Mouse (Mus musculus) brain, embryonic 14.5 days (tissue): ENCODE measurements around the gene Cadps. TPM values are rescaled to one million over a fixed set of nuclear protein-coding genes. Genes with fewer than 3 reads are reported as not detected.
A peak's percentile ranks its signal among the peaks of the same experiment; 100 is the strongest.

Source experiments
- DNase-seq: peaks from one replicate; pipeline ENCODE4 v3.0.0-alpha.2; 2011; ENCODE audit warnings: low read depth
- CTCF ChIP-seq: fragments of 200-500 bp; IDR thresholded peaks from 2 replicates; pipeline ENCODE4 v1.5.1; 2012; ENCODE audit warnings: inconsistent platforms, mild to moderate bottlenecking, moderate library complexity, borderline replicate concordance; ENCODE audit not compliant: insufficient read depth, insufficient read length; ENCODE audit errors: extremely low read depth
- POLR2A ChIP-seq: fragments of 200-500 bp; IDR thresholded peaks from 2 replicates; pipeline ENCODE4 v1.6.1; 2012; ENCODE audit warnings: mild to moderate bottlenecking, inconsistent platforms, borderline replicate concordance; ENCODE audit not compliant: poor library complexity, insufficient read depth, insufficient read length, severe bottlenecking; ENCODE audit errors: extremely low read depth
- polyA plus RNA-seq: library from polyadenylated mRNA; depleted of rRNA; stranded (reverse); fragments of >200 nt; gene quantifications from 2 replicates; pipeline ENCODE4 v1.2.3, GENCODE M21; 2012

Cadps gene
- polyA plus RNA-seq, 1 experiment, result 146 TPM

DNA sequence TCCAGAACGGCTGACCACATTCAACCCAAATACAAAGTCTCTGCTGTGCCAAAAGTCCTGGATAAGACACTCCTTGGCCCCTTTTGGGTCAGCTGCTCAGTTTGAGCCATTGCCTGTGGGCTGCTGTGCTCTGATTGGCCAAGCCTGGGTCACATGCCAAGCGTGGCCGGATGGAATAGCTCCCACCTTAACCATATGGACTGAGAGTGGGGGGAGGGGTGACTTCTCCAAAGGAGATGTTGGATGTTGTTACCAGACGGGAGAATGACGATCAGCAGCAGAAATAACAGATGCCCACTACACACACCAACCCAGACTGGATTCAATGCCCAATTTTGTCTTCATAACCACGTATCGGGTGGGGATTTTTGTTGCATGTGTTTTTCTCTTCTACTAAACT lies 488.0 kb downstream of the Cadps start:
- peak; percentile 69 for DNase-seq
- TF ChIP-seq POLR2A, result no peak
- no peak for TF ChIP-seq CTCF

DNA sequence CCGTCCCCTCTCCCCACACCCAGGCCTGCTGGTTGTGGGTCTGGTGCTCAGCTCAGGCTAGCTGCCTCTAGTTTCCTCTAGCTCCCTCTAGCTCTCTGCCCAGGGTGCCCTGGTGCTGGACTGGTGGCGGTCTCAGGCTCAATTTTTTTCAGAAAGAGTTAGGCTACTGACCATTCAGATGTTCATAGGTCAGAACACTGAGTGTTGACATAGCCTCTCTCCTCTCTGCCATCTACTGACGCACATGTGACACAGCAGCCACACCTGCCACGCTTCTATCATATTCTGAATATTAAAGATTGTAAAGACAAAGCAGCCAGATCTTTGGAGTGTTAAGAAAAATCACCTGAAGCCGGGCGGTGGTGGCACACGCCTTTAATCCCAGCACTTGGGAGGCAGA lies 489.3 kb downstream of the Cadps start:
- DNase-seq, result no peak
- no peak for TF ChIP-seq POLR2A
- TF ChIP-seq CTCF, result peak; percentile 6; the same call in 1 of the 2 replicates
